Mouse (Mus musculus): ENCODE results near the gene Slc25a51. TPM values are rescaled to one million over a fixed set of nuclear protein-coding genes. Genes with fewer than 3 reads are reported as not detected.
"Not testable (repeated sequence)": the region's sequence is repeated elsewhere in the genome, so short reads cannot be mapped to it uniquely, and the experiment has no call there.

The Slc25a51 gene
- polyA plus RNA-seq, 1 experiment from 2014 or later, result 71.6 TPM

GRCm38 (mm10) chr4:45398315-45398714 is 10.3 kb downstream of the Slc25a51 start:
- not testable (repeated sequence) for H3K27me3 ChIP-seq (ENCODE audit: control insufficient read depth, insufficient read depth, low read length); ATAC-seq (ENCODE audit: low FRiP score, low TSS enrichment); H3K4me2 ChIP-seq (replicated peaks; ENCODE audit: low read depth, low read length); H3K9me3 ChIP-seq (ENCODE audit: control insufficient read depth, low read length); H3K27ac ChIP-seq (ENCODE audit: low read depth, low read length); H3K4me3 ChIP-seq (ENCODE audit: low read length); H3K4me1 ChIP-seq (ENCODE audit: control insufficient read depth, insufficient read depth, low read length); H3K9ac ChIP-seq (ENCODE audit: low read depth, low read length)
- peaks cover 54% of the 10 kb centered on the region for H3K36me3 ChIP-seq (ENCODE audit: control insufficient read depth, insufficient read depth, low read length)
- 77% methylated on average over 5 of the region's 5 CpGs for WGBS

- H3K4me1 ChIP-seq (ENCODE audit: control insufficient read depth, insufficient read depth, low read length); H3K4me2 ChIP-seq (replicated peaks; ENCODE audit: low read depth, low read length); H3K9me3 ChIP-seq (ENCODE audit: control insufficient read depth, low read length); H3K27me3 ChIP-seq (ENCODE audit: control insufficient read depth, insufficient read depth, low read length); H3K4me3 ChIP-seq (ENCODE audit: low read length); H3K27ac ChIP-seq (ENCODE audit: low read depth, low read length); ATAC-seq (ENCODE audit: low FRiP score, low TSS enrichment); H3K9ac ChIP-seq (ENCODE audit: low read depth, low read length): not testable (repeated sequence)
- H3K36me3 ChIP-seq (ENCODE audit: control insufficient read depth, insufficient read depth, low read length), result peaks cover 35% of the 10 kb centered on the region
- WGBS, result 85% methylated on average over 6 of the region's 6 CpGs
Observed at GRCm38 (mm10) chr4:45396211-45396610, 12.4 kb downstream of the Slc25a51 start.

GRCm38 (mm10) chr4:45393658-45394057 is 14.9 kb downstream of the Slc25a51 start:
- Histone ChIP-seq H3K9ac (ENCODE audit: low read depth, low read length) (no peak overlapping the region), H3K36me3 (ENCODE audit: control insufficient read depth, insufficient read depth, low read length) (peaks cover 11% of the 10 kb centered on the region), H3K9me3 (ENCODE audit: control insufficient read depth, low read length) (no peaks in the 10 kb centered on the region), H3K4me1 (ENCODE audit: control insufficient read depth, insufficient read depth, low read length) (no peaks in the 10 kb centered on the region), H3K27ac (ENCODE audit: low read depth, low read length) (no peak overlapping the region), H3K27me3 (ENCODE audit: control insufficient read depth, insufficient read depth, low read length) (no peaks in the 10 kb centered on the region), H3K4me2 (replicated peaks; ENCODE audit: low read depth, low read length) (no peak overlapping the region), H3K4me3 (ENCODE audit: low read length) (no peak overlapping the region)
- no peak for ATAC-seq (ENCODE audit: low FRiP score, low TSS enrichment)
- 78% methylated on average over 5 of the region's 5 CpGs for WGBS

- Histone ChIP-seq H3K4me3 (ENCODE audit: low read length) (no peak overlapping the region), H3K27ac (ENCODE audit: low read depth, low read length) (no peak overlapping the region), H3K9ac (ENCODE audit: low read depth, low read length) (no peak overlapping the region), H3K27me3 (ENCODE audit: control insufficient read depth, insufficient read depth, low read length) (no peaks in the 10 kb centered on the region), H3K36me3 (ENCODE audit: control insufficient read depth, insufficient read depth, low read length) (peaks cover 4% of the 10 kb centered on the region; the same call in 1 of the 2 replicates), H3K9me3 (ENCODE audit: control insufficient read depth, low read length) (no peaks in the 10 kb centered on the region), H3K4me2 (replicated peaks; ENCODE audit: low read depth, low read length) (no peak overlapping the region), H3K4me1 (ENCODE audit: control insufficient read depth, insufficient read depth, low read length) (no peaks in the 10 kb centered on the region)
- 76% methylated on average over 8 of the region's 8 CpGs for WGBS
- ATAC-seq (ENCODE audit: low FRiP score, low TSS enrichment), result no peak
Observed at GRCm38 (mm10) chr4:45392994-45393393, 15.6 kb downstream of the Slc25a51 start.

- H3K9me3 ChIP-seq (ENCODE audit: control insufficient read depth, low read length), result no peaks in the 10 kb centered on the region
- peaks cover 4% of the 10 kb centered on the region; the same call in 1 of the 2 replicates for H3K36me3 ChIP-seq (ENCODE audit: control insufficient read depth, insufficient read depth, low read length)
- no peaks in the 10 kb centered on the region for H3K27me3 ChIP-seq (ENCODE audit: control insufficient read depth, insufficient read depth, low read length)
- no peaks in the 10 kb centered on the region for H3K4me1 ChIP-seq (ENCODE audit: control insufficient read depth, insufficient read depth, low read length)
- H3K4me2 ChIP-seq (replicated peaks; ENCODE audit: low read depth, low read length), result no peak overlapping the region
- 75% methylated on average over 11 of the region's 11 CpGs for WGBS
- no peak overlapping the region for H3K27ac ChIP-seq (ENCODE audit: low read depth, low read length)
- H3K4me3 ChIP-seq (ENCODE audit: low read length), result no peak overlapping the region
- ATAC-seq (ENCODE audit: low FRiP score, low TSS enrichment), result no peak
- no peak overlapping the region for H3K9ac ChIP-seq (ENCODE audit: low read depth, low read length)
Observed at GRCm38 (mm10) chr4:45392572-45392971, 16.0 kb downstream of the Slc25a51 start.

GRCm38 (mm10) chr4:45392099-45392498 is 16.5 kb downstream of the Slc25a51 start:
- Histone ChIP-seq H3K4me3 (ENCODE audit: low read length) (no peak overlapping the region), H3K4me2 (replicated peaks; ENCODE audit: low read depth, low read length) (no peak overlapping the region), H3K27me3 (ENCODE audit: control insufficient read depth, insufficient read depth, low read length) (no peaks in the 10 kb centered on the region), H3K4me1 (ENCODE audit: control insufficient read depth, insufficient read depth, low read length) (no peaks in the 10 kb centered on the region), H3K9ac (ENCODE audit: low read depth, low read length) (no peak overlapping the region), H3K27ac (ENCODE audit: low read depth, low read length) (no peak overlapping the region), H3K9me3 (ENCODE audit: control insufficient read depth, low read length) (no peaks in the 10 kb centered on the region), H3K36me3 (ENCODE audit: control insufficient read depth, insufficient read depth, low read length) (peaks cover 4% of the 10 kb centered on the region; the same call in 1 of the 2 replicates)
- WGBS, result 74% methylated on average over 4 of the region's 4 CpGs
- no peak for ATAC-seq (ENCODE audit: low FRiP score, low TSS enrichment)

GRCm38 (mm10) chr4:45387296-45387695 is 21.3 kb downstream of the Slc25a51 start:
- 97% methylated on average over 5 of the region's 5 CpGs for WGBS
- H3K9me3 ChIP-seq (ENCODE audit: control insufficient read depth, low read length); H3K27ac ChIP-seq (ENCODE audit: low read depth, low read length); H3K4me3 ChIP-seq (ENCODE audit: low read length); H3K36me3 ChIP-seq (ENCODE audit: control insufficient read depth, insufficient read depth, low read length); H3K4me1 ChIP-seq (ENCODE audit: control insufficient read depth, insufficient read depth, low read length); H3K4me2 ChIP-seq (replicated peaks; ENCODE audit: low read depth, low read length); ATAC-seq (ENCODE audit: low FRiP score, low TSS enrichment); H3K27me3 ChIP-seq (ENCODE audit: control insufficient read depth, insufficient read depth, low read length); H3K9ac ChIP-seq (ENCODE audit: low read depth, low read length): not testable (repeated sequence)

GRCm38 (mm10) chr4:45382133-45382532 is 26.4 kb downstream of the Slc25a51 start:
- H3K9me3 ChIP-seq (ENCODE audit: control insufficient read depth, low read length); H3K4me3 ChIP-seq (ENCODE audit: low read length); H3K4me2 ChIP-seq (replicated peaks; ENCODE audit: low read depth, low read length); H3K9ac ChIP-seq (ENCODE audit: low read depth, low read length); ATAC-seq (ENCODE audit: low FRiP score, low TSS enrichment); H3K27me3 ChIP-seq (ENCODE audit: control insufficient read depth, insufficient read depth, low read length); H3K36me3 ChIP-seq (ENCODE audit: control insufficient read depth, insufficient read depth, low read length); H3K4me1 ChIP-seq (ENCODE audit: control insufficient read depth, insufficient read depth, low read length); H3K27ac ChIP-seq (ENCODE audit: low read depth, low read length): not testable (repeated sequence)
- 83% methylated on average over 2 of the region's 2 CpGs for WGBS

GRCm38 (mm10) chr4:45380903-45381580 is 27.5 kb downstream of the Slc25a51 start:
- H3K4me3 ChIP-seq (ENCODE audit: low read length); H3K9ac ChIP-seq (ENCODE audit: low read depth, low read length); H3K9me3 ChIP-seq (ENCODE audit: control insufficient read depth, low read length); H3K27ac ChIP-seq (ENCODE audit: low read depth, low read length); H3K27me3 ChIP-seq (ENCODE audit: control insufficient read depth, insufficient read depth, low read length); H3K4me1 ChIP-seq (ENCODE audit: control insufficient read depth, insufficient read depth, low read length); H3K36me3 ChIP-seq (ENCODE audit: control insufficient read depth, insufficient read depth, low read length); H3K4me2 ChIP-seq (replicated peaks; ENCODE audit: low read depth, low read length); ATAC-seq (ENCODE audit: low FRiP score, low TSS enrichment): not testable (repeated sequence)
- WGBS, result 83% methylated on average over 10 of the region's 10 CpGs

All from kidney, embryonic 14.5 days (tissue).